Mouse (Mus musculus): ENCODE results near the gene Rpp21. TPM values are rescaled to one million over a fixed set of nuclear protein-coding genes. Genes with fewer than 3 reads are reported as not detected.

The Rpp21 gene
- total and polyA plus RNA-seq, 3 experiments, result 22.5 to 53.8 (median 50.5) TPM

- TF ChIP-seq POLR2AphosphoS2 (IDR thresholded peaks at IDR 0.05; ENCODE audit: low read depth, low read length) (no peak), E2F4 (IDR thresholded peaks at IDR 0.05; ENCODE audit: insufficient replicate concordance, low read depth, low read length) (no peak), MAX (IDR thresholded peaks at IDR 0.05; ENCODE audit: low read length) (no peak), ZKSCAN1 (IDR thresholded peaks at IDR 0.05; ENCODE audit: borderline replicate concordance, low read depth, low read length) (no peak), SMC3 (IDR thresholded peaks at IDR 0.05; ENCODE audit: low read depth, low read length) (no peak), CTCF (conservative IDR thresholded peaks at IDR 0.05 in 1 of 2, IDR thresholded peaks at IDR 0.05 in 1 of 2; ENCODE audit: low read depth in 2 of 2, low read length in 2 of 2) (peak; percentile 34 to 53; a peak in 3 of 4 replicates)
Measured at GRCm38 (mm10) chr17:36265834-36266233, 8.0 kb upstream of the Rpp21 start (continued).

- dilution Hi-C loops (cut with MboI; ENCODE audit: extremely low pct_ligation_motif_present, extremely low pct_unique_long_range_greater_than_20kb, low sequenced_read_pairs), result no loop called here
- no peaks in the 10 kb centered on the region for H3K9me3 ChIP-seq (replicated peaks; ENCODE audit: low read length)
Measured at GRCm38 (mm10) chr17:36264273-36264925, 6.5 kb upstream of the Rpp21 start.

GRCm38 (mm10) chr17:36261511-36262166 lies 3.8 kb upstream of the Rpp21 start:
- no peak overlapping the region for H3K4me3 ChIP-seq (replicated peaks in 1 of 3; ENCODE audit: low read depth in 2 of 3, low read length in 2 of 3, poor library complexity in 1 of 3)
- peaks cover 56 to 79% of the 10 kb centered on the region in 2 experiments for H3K36me3 ChIP-seq (replicated peaks in 1 of 2; ENCODE audit: control insufficient read depth in 1 of 2, insufficient read depth in 1 of 2, low read length in 1 of 2)
- H3K27me3 ChIP-seq (replicated peaks), result no peaks in the 10 kb centered on the region
- in situ Hi-C loops (cut with MboI; ENCODE audit: low pct_ligation_motif_present, low pct_unique_long_range_greater_than_20kb, low sequenced_read_pairs) (no loop called here), dilution Hi-C loops (cut with MboI; ENCODE audit: extremely low pct_ligation_motif_present, extremely low pct_unique_long_range_greater_than_20kb, low sequenced_read_pairs) (no loop called here)
- DNase-seq (ENCODE audit: extremely low read depth), result peak; percentile 63
- H3K9ac ChIP-seq (ENCODE audit: insufficient read depth, low read depth), result no peak overlapping the region
- H3K79me2 ChIP-seq (replicated peaks; ENCODE audit: control insufficient read depth, extremely low read depth, insufficient read depth, poor library complexity, severe bottlenecking), result no peaks in the 10 kb centered on the region; the same call in 1 of the 2 replicates
- H3K4me1 ChIP-seq (ENCODE audit: control insufficient read depth in 1 of 2, insufficient read depth in 2 of 2), result peaks cover 2 to 37% of the 10 kb centered on the region in 2 experiments
- no peak overlapping the region for H3K4me2 ChIP-seq (ENCODE audit: insufficient read depth, low read depth, poor library complexity, severe bottlenecking)
- no peak overlapping the region for H3K27ac ChIP-seq (ENCODE audit: insufficient read depth, low read depth)
- H3K9me3 ChIP-seq (replicated peaks; ENCODE audit: low read length), result no peaks in the 10 kb centered on the region
- TF ChIP-seq GABPA (IDR thresholded peaks at IDR 0.05; ENCODE audit: insufficient replicate concordance, low read depth, low read length) (no peak), E2F4 (IDR thresholded peaks at IDR 0.05; ENCODE audit: insufficient replicate concordance, low read depth, low read length) (no peak), EP300 (IDR thresholded peaks at IDR 0.05; ENCODE audit: low read length) (no peak), BHLHE40 (IDR thresholded peaks at IDR 0.05; ENCODE audit: low read depth, low read length) (no peak), KAT2A (IDR thresholded peaks at IDR 0.05; ENCODE audit: insufficient replicate concordance, low read length) (no peak), JUN (IDR thresholded peaks at IDR 0.05; ENCODE audit: insufficient read depth, low read depth, low read length) (no peak)

More at GRCm38 (mm10) chr17:36264273-36264925, 6.5 kb upstream of the Rpp21 start:
- H3K79me2 ChIP-seq (replicated peaks; ENCODE audit: control insufficient read depth, extremely low read depth, insufficient read depth, poor library complexity, severe bottlenecking), result peaks cover 2% of the 10 kb centered on the region; the same call in 1 of the 2 replicates
- no peak overlapping the region for H3K27ac ChIP-seq (ENCODE audit: insufficient read depth, low read depth)
- H3K4me3 ChIP-seq (replicated peaks in 1 of 3; ENCODE audit: low read depth in 2 of 3, low read length in 2 of 3, poor library complexity in 1 of 3), result no peak overlapping the region
- H3K4me2 ChIP-seq (ENCODE audit: insufficient read depth, low read depth, poor library complexity, severe bottlenecking), result no peak overlapping the region
- peaks cover 66 to 90% of the 10 kb centered on the region in 2 experiments for H3K36me3 ChIP-seq (replicated peaks in 1 of 2; ENCODE audit: control insufficient read depth in 1 of 2, insufficient read depth in 1 of 2, low read length in 1 of 2)
- in situ Hi-C loops (cut with MboI; ENCODE audit: low pct_ligation_motif_present, low pct_unique_long_range_greater_than_20kb, low sequenced_read_pairs), result no loop called here
- no peaks in the 10 kb centered on the region for H3K27me3 ChIP-seq (replicated peaks)
- peaks cover 0 to 32% of the 10 kb centered on the region in 2 experiments; a peak in 3 of 4 replicates for H3K4me1 ChIP-seq (ENCODE audit: control insufficient read depth in 1 of 2, insufficient read depth in 2 of 2)
- TF ChIP-seq USF2 (conservative IDR thresholded peaks at IDR 0.05; ENCODE audit: low read depth, low read length) (no peak), ZC3H11A (IDR thresholded peaks at IDR 0.05; ENCODE audit: low read depth, low read length) (no peak), RAD21 (IDR thresholded peaks at IDR 0.05; ENCODE audit: low read depth, low read length) (no peak), GABPA (IDR thresholded peaks at IDR 0.05; ENCODE audit: insufficient replicate concordance, low read depth, low read length) (no peak), USF1 (IDR thresholded peaks at IDR 0.05; ENCODE audit: low read depth, low read length) (no peak)
- no peak overlapping the region for H3K9ac ChIP-seq (ENCODE audit: insufficient read depth, low read depth)
- no peak for DNase-seq (ENCODE audit: extremely low read depth)
